Mouse (Mus musculus) liver, adult 2 months (tissue): ENCODE measurements around the gene Rps6ka2. TPM values are rescaled to one million over a fixed set of nuclear protein-coding genes. Genes with fewer than 3 reads are reported as not detected.

Experiments used
- DNase-seq: peaks from one replicate; pipeline ENCODE4 v3.0.0-alpha.2; 2011; ENCODE audit warnings: low read depth, low spot score; ENCODE audit errors: extremely low read depth
- H3K27ac ChIP-seq: fragments of 200-500 bp; replicated peaks from 2 replicates; pipeline ENCODE4 v1.5.1; 2012; ENCODE audit warnings: low read depth, mild to moderate bottlenecking, control low read depth, inconsistent platforms, low read length; ENCODE audit not compliant: insufficient read depth
- H3K27me3 ChIP-seq: fragments of 200-500 bp; 2 replicates; pipeline ENCODE4 v1.6.1; 2012; ENCODE audit warnings: mild to moderate bottlenecking, moderate library complexity, low read length, inconsistent platforms; ENCODE audit not compliant: control insufficient read depth, insufficient read depth
- H3K36me3 ChIP-seq: fragments of 200-500 bp; 2 replicates; pipeline ENCODE4 v1.6.1; 2012; ENCODE audit warnings: low read length, inconsistent platforms; ENCODE audit not compliant: control insufficient read depth, insufficient read depth
- H3K4me1 ChIP-seq: fragments of 200-500 bp; 2 replicates; pipeline ENCODE4 v1.6.1; 2011; ENCODE audit warnings: low read length; ENCODE audit not compliant: control insufficient read depth, insufficient read depth
- H3K4me3 ChIP-seq: fragments of 200-500 bp; 2 replicates; pipeline ENCODE4 v1.5.1; 2011; ENCODE audit warnings: low read depth, mild to moderate bottlenecking, control low read depth, low read length, moderate library complexity; ENCODE audit not compliant: insufficient read depth
- H3K79me2 ChIP-seq: fragments of 200-500 bp; 2 replicates; pipeline ENCODE4 v1.6.1; 2012; ENCODE audit warnings: inconsistent platforms, mild to moderate bottlenecking, low read length, moderate library complexity; ENCODE audit not compliant: control insufficient read depth, insufficient read depth
- H3K9ac ChIP-seq: fragments of 200-500 bp; 2 replicates; pipeline ENCODE4 v1.6.1; 2012; ENCODE audit warnings: low read depth, mild to moderate bottlenecking, control low read depth, inconsistent platforms, low read length
- CTCF ChIP-seq: fragments of 200-500 bp; IDR thresholded peaks from 2 replicates; pipeline ENCODE4 v1.5.1; 2011; ENCODE audit warnings: low read depth, low read length, control low read depth
- POLR2A ChIP-seq: fragments of 200-500 bp; IDR thresholded peaks from 2 replicates; pipeline ENCODE4 v1.6.1; 2011; ENCODE audit warnings: low read length, control low read depth; ENCODE audit not compliant: insufficient read depth; ENCODE audit errors: extremely low read depth
- WGBS: fragments of 180-500 bp; shearing (Covaris S2); methylation state at CpG from one replicate; pipeline ENCODE4 v1.1.7; 2018; 5-methylcytosine and 5-hydroxymethylcytosine counted together
- polyA plus RNA-seq: library from polyadenylated mRNA; depleted of rRNA; stranded (reverse); fragments of >200 nt; gene quantifications from 2 replicates; pipeline ENCODE4 v1.2.3, GENCODE M21; 2012
- total RNA-seq: library from RNA; depleted of rRNA; stranded (reverse); fragments of >200 nt; gene quantifications from 2 replicates; pipeline ENCODE4 v1.2.3, GENCODE M21; 2014

Gene Rps6ka2
- total and polyA plus RNA-seq, 2 experiments = 0.72 to 0.74 TPM

DNA sequence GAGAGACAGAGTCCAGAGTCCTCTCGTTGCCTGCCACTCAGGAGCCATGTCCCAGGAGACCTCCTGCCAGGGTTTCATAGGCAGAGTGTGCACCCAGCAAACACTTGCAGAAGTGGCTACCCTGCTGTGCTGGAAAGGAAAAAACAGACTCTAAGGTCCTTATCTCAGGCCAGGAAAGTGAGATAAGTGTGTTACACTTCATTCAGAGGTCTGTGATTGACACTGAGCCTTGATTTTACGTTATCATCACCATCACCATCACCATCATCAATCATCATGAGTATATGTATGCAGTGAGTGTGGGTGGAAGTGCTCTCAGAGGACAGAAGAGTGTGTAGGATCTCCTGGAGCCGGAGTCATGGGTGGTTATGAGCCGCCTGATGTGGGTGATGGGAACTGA, 51.4 kb downstream of the Rps6ka2 start:
- no peak overlapping the region for H3K9ac ChIP-seq
- no peak overlapping the region for H3K27ac ChIP-seq
- no peaks in the 10 kb centered on the region for H3K79me2 ChIP-seq
- no peak overlapping the region for H3K4me3 ChIP-seq
- H3K36me3 ChIP-seq = no peaks in the 10 kb centered on the region
- TF ChIP-seq CTCF = no peak
- H3K27me3 ChIP-seq = no peaks in the 10 kb centered on the region
- WGBS = 84% methylated on average over 4 of the region's 4 CpGs
- no peak for DNase-seq
- H3K4me1 ChIP-seq = no peaks in the 10 kb centered on the region

- no peaks in the 10 kb centered on the region for H3K27me3 ChIP-seq
- H3K36me3 ChIP-seq = no peaks in the 10 kb centered on the region
- TF ChIP-seq CTCF (no peak), POLR2A (no peak)
- WGBS = 71% methylated on average over 3 of the region's 3 CpGs
- no peaks in the 10 kb centered on the region for H3K4me1 ChIP-seq
- no peak for DNase-seq
- no peak overlapping the region for H3K27ac ChIP-seq
- no peak overlapping the region for H3K9ac ChIP-seq
- H3K4me3 ChIP-seq = no peak overlapping the region
- no peaks in the 10 kb centered on the region for H3K79me2 ChIP-seq
Observed at GRCm38 (mm10) chr17:7222198-7222597, 52.3 kb downstream of the Rps6ka2 start.

GRCm38 (mm10) chr17:7228545-7228944, 58.6 kb downstream of the Rps6ka2 start:
- Histone ChIP-seq H3K4me3 (no peak overlapping the region), H3K79me2 (no peaks in the 10 kb centered on the region), H3K4me1 (no peaks in the 10 kb centered on the region), H3K27ac (no peak overlapping the region), H3K9ac (no peak overlapping the region), H3K36me3 (no peaks in the 10 kb centered on the region), H3K27me3 (no peaks in the 10 kb centered on the region)
- DNase-seq = no peak
- TF ChIP-seq CTCF (no peak), POLR2A (no peak)
- WGBS = 91% methylated on average over 9 of the region's 9 CpGs

DNA sequence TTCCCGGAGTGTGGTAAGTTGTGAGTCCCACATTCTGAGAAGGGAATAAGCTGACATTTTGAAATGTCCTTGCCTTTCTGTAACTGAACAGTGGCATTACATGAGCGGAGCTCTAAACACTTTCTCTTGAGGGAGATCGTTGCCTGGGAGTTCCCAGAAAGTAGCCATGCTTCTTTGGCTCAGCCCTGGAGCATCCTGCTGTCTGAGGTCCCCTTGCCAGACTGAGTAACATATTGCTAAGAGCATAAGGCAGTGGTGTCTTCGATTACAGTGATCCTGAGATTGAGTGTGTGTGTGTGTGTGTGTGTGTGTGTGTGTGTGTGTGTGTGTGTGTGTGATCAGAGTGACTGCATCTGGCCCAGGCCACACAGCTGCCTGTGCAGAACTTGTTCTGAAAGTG, 61.4 kb downstream of the Rps6ka2 start:
- no peaks in the 10 kb centered on the region for H3K27me3 ChIP-seq
- no peaks in the 10 kb centered on the region for H3K79me2 ChIP-seq
- H3K27ac ChIP-seq = no peak overlapping the region
- H3K4me3 ChIP-seq = no peak overlapping the region
- DNase-seq = no peak
- TF ChIP-seq POLR2A (no peak), CTCF (no peak)
- H3K4me1 ChIP-seq = no peaks in the 10 kb centered on the region
- 80% methylated on average over 4 of the region's 4 CpGs for WGBS
- no peak overlapping the region for H3K9ac ChIP-seq
- H3K36me3 ChIP-seq = no peaks in the 10 kb centered on the region

DNA sequence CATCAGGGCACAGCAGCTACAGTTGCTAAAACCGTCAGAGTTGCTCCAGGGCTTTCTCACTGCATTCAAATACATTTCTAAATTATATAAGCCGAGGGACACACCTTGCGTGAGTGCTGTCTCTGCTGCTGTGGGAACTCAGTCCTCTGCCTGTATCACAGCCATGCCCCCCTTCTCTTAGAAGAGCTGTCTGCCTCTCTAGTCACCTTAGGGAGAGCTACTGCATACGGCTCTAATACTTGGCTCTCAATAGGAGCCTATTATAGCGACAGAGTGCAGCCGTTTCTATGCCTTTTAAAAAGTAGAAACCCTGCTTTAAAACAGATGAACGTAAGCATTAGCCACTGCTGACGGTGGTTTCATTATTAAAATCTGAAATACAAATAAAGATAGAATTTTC, 61.9 kb downstream of the Rps6ka2 start:
- H3K4me3 ChIP-seq = no peak overlapping the region
- H3K4me1 ChIP-seq = no peaks in the 10 kb centered on the region
- WGBS = 88% methylated on average over 8 of the region's 8 CpGs
- no peak overlapping the region for H3K9ac ChIP-seq
- H3K79me2 ChIP-seq = no peaks in the 10 kb centered on the region
- TF ChIP-seq POLR2A (no peak), CTCF (no peak)
- DNase-seq = no peak
- H3K27ac ChIP-seq = no peak overlapping the region
- H3K27me3 ChIP-seq = no peaks in the 10 kb centered on the region
- H3K36me3 ChIP-seq = no peaks in the 10 kb centered on the region

GRCm38 (mm10) chr17:7232400-7232799, 62.5 kb downstream of the Rps6ka2 start:
- DNase-seq = no peak
- TF ChIP-seq POLR2A (no peak), CTCF (no peak)
- WGBS = 56% methylated on average over 7 of the region's 7 CpGs

GRCm38 (mm10) chr17:7233197-7233596, 63.3 kb downstream of the Rps6ka2 start:
- Histone ChIP-seq H3K27ac (no peak overlapping the region), H3K4me1 (no peaks in the 10 kb centered on the region), H3K4me3 (no peak overlapping the region), H3K27me3 (no peaks in the 10 kb centered on the region), H3K9ac (no peak overlapping the region), H3K36me3 (no peaks in the 10 kb centered on the region), H3K79me2 (no peaks in the 10 kb centered on the region)
- no peak for TF ChIP-seq CTCF
- TF ChIP-seq POLR2A = no peak
- DNase-seq = no peak

More at GRCm38 (mm10) chr17:7232400-7232799, 62.5 kb downstream of the Rps6ka2 start:
- no peak overlapping the region for H3K4me3 ChIP-seq
- no peak overlapping the region for H3K9ac ChIP-seq
- no peak overlapping the region for H3K27ac ChIP-seq
- H3K36me3 ChIP-seq = no peaks in the 10 kb centered on the region
- no peaks in the 10 kb centered on the region for H3K4me1 ChIP-seq
- H3K27me3 ChIP-seq = no peaks in the 10 kb centered on the region
- H3K79me2 ChIP-seq = no peaks in the 10 kb centered on the region
